Mouse (Mus musculus) lung, postnatal 0 days (tissue): ENCODE results near the gene Hist1h4i. TPM values are rescaled to one million over a fixed set of nuclear protein-coding genes. Genes with fewer than 3 reads are reported as not detected.
A peak's percentile ranks its signal among the peaks of the same experiment; 100 is the strongest.

Experiments
- ATAC-seq: fragments of 200-750 bp; cut with Nextera tagmentation; 2 replicates; pipeline ENCODE4 v1.8.0; 2017; ENCODE audit warnings: moderate library complexity
- DNase-seq: peaks from one replicate; pipeline ENCODE4 v3.0.0-alpha.2; 2016; ENCODE audit warnings: low spot score
- H3K27ac ChIP-seq: fragments of 300-500 bp; sonication (generic); 2 replicates; pipeline ENCODE4 v1.5.1; 2014; ENCODE audit warnings: antibody characterized with exemption, mild to moderate bottlenecking, low read length, mixed read lengths
- H3K27me3 ChIP-seq: fragments of 300-500 bp; sonication (generic); replicated peaks from 2 replicates; pipeline ENCODE4 v1.6.1; 2014; ENCODE audit warnings: low read length, mixed read lengths; ENCODE audit not compliant: insufficient read depth
- H3K36me3 ChIP-seq: fragments of 300-500 bp; sonication (generic); 2 replicates; pipeline ENCODE4 v1.6.1; 2014; ENCODE audit warnings: low read length, mixed read lengths; ENCODE audit not compliant: insufficient read depth
- H3K4me1 ChIP-seq: fragments of 300-500 bp; sonication (generic); 2 replicates; pipeline ENCODE4 v1.6.1; 2014; ENCODE audit warnings: antibody characterized with exemption, low read depth, low read length, mixed read lengths; ENCODE audit not compliant: insufficient read depth
- H3K4me2 ChIP-seq: fragments of 300-500 bp; sonication (generic); replicated peaks from 2 replicates; pipeline ENCODE4 v1.6.1; 2014; ENCODE audit warnings: low read depth, mild to moderate bottlenecking, low read length, moderate library complexity, mixed read lengths
- H3K4me3 ChIP-seq: fragments of 300-500 bp; sonication (generic); 2 replicates; pipeline ENCODE4 v1.5.1; 2014; ENCODE audit warnings: low read depth, low read length
- H3K9ac ChIP-seq: fragments of 300-500 bp; sonication (generic); replicated peaks from 2 replicates; pipeline ENCODE4 v1.6.1; 2014; ENCODE audit warnings: low read depth, mild to moderate bottlenecking
- H3K9me3 ChIP-seq: fragments of 300-500 bp; sonication (generic); 2 replicates; pipeline ENCODE4 v1.6.1; 2016; ENCODE audit warnings: low read length, mixed read lengths
- CTCF ChIP-seq: IDR thresholded peaks from 2 replicates; pipeline ENCODE4 v1.5.1; 2016; ENCODE audit warnings: antibody characterized with exemption, mild to moderate bottlenecking
- EP300 ChIP-seq: IDR thresholded peaks from 2 replicates; pipeline ENCODE4 v1.6.1; 2016; ENCODE audit warnings: antibody characterized with exemption, mild to moderate bottlenecking, control low read depth
- WGBS: fragments of 180-500 bp; shearing (Covaris S2); extraction: QIAGEN DNeasy Blood & Tissue Kit; methylation state at CpG from one replicate; pipeline ENCODE4 v1.1.7; 2014; 5-methylcytosine and 5-hydroxymethylcytosine counted together
- polyA plus RNA-seq: library from polyadenylated mRNA; unstranded; fragments of >200 nt; fragmentation: Nextera tagmentation; extraction: Ambion mirVana; gene quantifications from 2 replicates; pipeline ENCODE4 v1.2.1, GENCODE M21; 2015

Hist1h4i gene
- polyA plus RNA-seq, 1 experiment from 2014 or later: 4.6 TPM

GRCm38 (mm10) chr13:21998412-21998811 is 42.8 kb downstream of the Hist1h4i start:
- TF ChIP-seq EP300 (no peak), CTCF (no peak)
- Histone ChIP-seq H3K36me3 (no peaks in the 10 kb centered on the region), H3K27ac (no peak overlapping the region), H3K27me3 (peaks cover 53% of the 10 kb centered on the region), H3K9me3 (no peaks in the 10 kb centered on the region), H3K4me2 (no peak overlapping the region), H3K4me3 (no peak overlapping the region), H3K9ac (no peak overlapping the region), H3K4me1 (no peaks in the 10 kb centered on the region)
- ATAC-seq (no peak), DNase-seq (no peak)
- WGBS: 32% methylated on average over 3 of the region's 3 CpGs

- no peaks in the 10 kb centered on the region for H3K4me1 ChIP-seq
- no peak overlapping the region for H3K4me2 ChIP-seq
- no peak overlapping the region for H3K4me3 ChIP-seq
- no peak overlapping the region for H3K27ac ChIP-seq
- WGBS: 8% methylated on average over 4 of the region's 4 CpGs
- H3K36me3 ChIP-seq: no peaks in the 10 kb centered on the region
- TF ChIP-seq CTCF (no peak), EP300 (no peak)
- ATAC-seq: no peak
- no peak for DNase-seq
- peaks cover 53% of the 10 kb centered on the region for H3K27me3 ChIP-seq
- H3K9ac ChIP-seq: no peak overlapping the region
- H3K9me3 ChIP-seq: no peaks in the 10 kb centered on the region
Observed at GRCm38 (mm10) chr13:21997821-21998220, 43.3 kb downstream of the Hist1h4i start.

DNA sequence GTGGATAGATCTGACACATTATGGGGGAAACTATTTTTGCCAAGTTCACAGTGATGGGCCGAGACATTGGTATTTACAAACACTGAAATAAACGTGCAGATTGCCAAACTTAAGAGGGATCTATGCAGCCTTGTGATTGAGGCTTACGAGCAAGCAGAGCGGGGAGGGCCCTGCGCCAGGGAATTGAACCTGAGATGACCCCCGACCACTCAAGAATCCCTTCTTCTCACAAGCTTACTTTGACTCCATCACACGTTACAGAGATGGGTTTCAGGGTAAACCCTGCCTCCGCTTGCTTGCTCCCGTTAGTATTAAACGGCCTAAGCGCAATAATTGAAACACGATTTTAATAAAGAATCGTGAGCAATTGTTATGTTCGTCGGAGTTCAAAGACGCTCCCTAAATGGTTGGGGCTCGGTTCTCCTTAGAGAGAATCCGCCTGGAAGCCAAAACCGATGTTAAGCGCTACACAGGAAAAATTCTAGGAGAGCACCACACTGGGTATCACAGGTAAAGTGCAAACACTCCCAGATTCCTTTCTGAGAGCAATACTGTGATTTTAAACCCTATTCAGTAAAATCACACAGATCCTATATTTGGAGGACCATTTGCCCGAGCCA is 43.9 kb downstream of the Hist1h4i start:
- ATAC-seq (no peak), DNase-seq (no peak)
- TF ChIP-seq EP300: no peak
- TF ChIP-seq CTCF: no peak
- H3K4me3 ChIP-seq: no peak overlapping the region
- H3K27ac ChIP-seq: no peak overlapping the region
- H3K9ac ChIP-seq: no peak overlapping the region
- 3% methylated on average over 21 of the region's 21 CpGs for WGBS
- H3K36me3 ChIP-seq: no peaks in the 10 kb centered on the region
- no peaks in the 10 kb centered on the region for H3K9me3 ChIP-seq
- H3K27me3 ChIP-seq: peaks cover 50% of the 10 kb centered on the region
- 0 out of 2 replicates have a peak overlapping the region, but pooled peaks have one; percentile 17 for H3K4me2 ChIP-seq
- no peaks in the 10 kb centered on the region for H3K4me1 ChIP-seq

GRCm38 (mm10) chr13:21996840-21997185 is 44.3 kb downstream of the Hist1h4i start:
- peaks cover 50% of the 10 kb centered on the region for H3K27me3 ChIP-seq
- H3K9me3 ChIP-seq: no peaks in the 10 kb centered on the region
- no peak overlapping the region for H3K4me3 ChIP-seq
- no peak for DNase-seq
- WGBS: 3% methylated on average over 13 of the region's 13 CpGs
- no peaks in the 10 kb centered on the region for H3K36me3 ChIP-seq
- TF ChIP-seq CTCF: no peak
- TF ChIP-seq EP300: no peak
- H3K4me1 ChIP-seq: no peaks in the 10 kb centered on the region
- H3K9ac ChIP-seq: no peak overlapping the region
- ATAC-seq: no peak
- no peak overlapping the region for H3K27ac ChIP-seq
- 0 out of 2 replicates have a peak overlapping the region, but pooled peaks have one; percentile 17 for H3K4me2 ChIP-seq

- ATAC-seq (no peak), DNase-seq (peak; percentile 46)
- H3K27me3 ChIP-seq: peaks cover 50% of the 10 kb centered on the region
- H3K27ac ChIP-seq: no peak overlapping the region
- H3K36me3 ChIP-seq: no peaks in the 10 kb centered on the region
- H3K4me2 ChIP-seq: 0 out of 2 replicates have a peak overlapping the region, but pooled peaks have one; percentile 59
- 4% methylated on average over 12 of the region's 12 CpGs for WGBS
- no peak for TF ChIP-seq CTCF
- no peak for TF ChIP-seq EP300
- H3K9me3 ChIP-seq: no peaks in the 10 kb centered on the region
- peak overlapping the region; percentile 40; the same call in 1 of the 2 replicates for H3K4me3 ChIP-seq
- no peak overlapping the region for H3K9ac ChIP-seq
- H3K4me1 ChIP-seq: no peaks in the 10 kb centered on the region
Observed at GRCm38 (mm10) chr13:21996101-21996839, 44.9 kb downstream of the Hist1h4i start.

DNA sequence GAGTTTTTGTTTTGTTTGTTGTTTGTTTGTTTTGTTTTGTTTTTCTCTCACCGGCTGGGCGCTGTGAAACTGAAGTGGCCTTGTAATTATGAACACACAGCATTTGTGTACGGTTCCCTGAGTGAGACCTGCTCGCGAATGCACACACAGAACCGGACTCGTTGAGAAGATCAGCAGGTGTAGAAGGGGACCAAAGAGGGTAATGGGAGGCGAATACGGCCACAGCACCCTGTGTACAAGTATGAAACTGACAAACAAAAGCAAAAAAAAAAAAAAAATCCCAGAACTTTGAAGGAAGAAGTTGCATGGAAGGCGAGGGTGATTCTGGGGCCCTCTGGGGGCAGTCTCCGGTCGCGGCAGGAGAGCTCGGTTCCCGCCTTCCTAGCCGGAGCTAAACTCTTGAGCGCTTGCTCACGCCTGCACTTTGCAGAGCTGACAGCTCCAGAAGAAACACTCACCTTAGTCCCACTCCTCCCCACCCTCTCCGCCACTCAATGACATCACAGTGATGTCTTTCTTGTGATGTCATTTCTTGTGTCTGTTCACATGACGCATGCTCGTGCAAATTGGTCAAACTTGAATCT is 45.7 kb downstream of the Hist1h4i start:
- TF ChIP-seq EP300 (no peak), CTCF (peak; percentile 33)
- H3K4me1 ChIP-seq: no peaks in the 10 kb centered on the region
- peaks cover 50% of the 10 kb centered on the region for H3K27me3 ChIP-seq
- WGBS: under 1% methylated on average over 21 of the region's 21 CpGs
- peak overlapping the region; percentile 40 for H3K4me3 ChIP-seq
- no peak overlapping the region for H3K27ac ChIP-seq
- peak overlapping the region; percentile 59 for H3K4me2 ChIP-seq
- DNase-seq: peak; percentile 54
- no peak overlapping the region for H3K9ac ChIP-seq
- no peaks in the 10 kb centered on the region for H3K36me3 ChIP-seq
- peak; percentile 54 for ATAC-seq
- H3K9me3 ChIP-seq: no peaks in the 10 kb centered on the region; the same call in 1 of the 2 replicates
